Mouse (Mus musculus): ENCODE results near the gene Cfl2. TPM values are rescaled to one million over a fixed set of nuclear protein-coding genes. Genes with fewer than 3 reads are reported as not detected.

Cfl2 gene
- polyA plus RNA-seq, 1 experiment from 2014 or later = 196 TPM

- Histone ChIP-seq H3K36me3 (no peaks in the 10 kb centered on the region), H3K27me3 (ENCODE audit: low read depth, poor library complexity, severe bottlenecking) (no peaks in the 10 kb centered on the region), H3K4me3 (no peak overlapping the region), H3K4me1 (no peaks in the 10 kb centered on the region), H3K9me3 (replicated peaks) (no peaks in the 10 kb centered on the region), H3K27ac (replicated peaks) (no peak overlapping the region)
- 88% methylated on average over 4 of the region's 4 CpGs for WGBS
- DNase-seq (ENCODE audit: low spot score) = no peak
These were observed 39.7 kb downstream of the Cfl2 start for GRCm38 (mm10) chr12:54822836-54823426.

DNA sequence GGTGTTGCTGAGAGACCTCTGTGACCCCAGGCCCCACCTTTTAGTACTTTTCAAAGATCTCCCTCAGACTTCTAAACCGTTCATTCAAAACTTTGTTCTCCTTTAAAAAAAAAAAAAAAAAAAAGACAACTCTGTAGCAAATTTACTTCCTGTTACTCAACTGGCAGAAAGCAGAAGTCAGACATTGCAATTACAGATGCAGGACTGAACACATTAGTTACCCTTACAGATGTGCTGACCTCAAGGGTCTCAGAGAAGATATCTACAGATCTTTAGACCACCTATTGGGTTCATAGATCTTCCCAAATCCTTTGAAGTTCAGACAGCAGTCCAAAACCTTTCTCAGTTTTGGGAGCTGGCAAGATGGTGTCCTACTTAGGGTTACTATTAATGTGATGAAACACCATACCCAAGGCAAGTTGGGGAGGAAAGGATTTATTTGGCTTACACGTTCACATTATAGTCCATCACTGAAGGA, 42.0 kb downstream of the Cfl2 start:
- WGBS = 50% methylated on average over 2 of the region's 2 CpGs
- Histone ChIP-seq H3K4me1 (no peaks in the 10 kb centered on the region), H3K27ac (replicated peaks) (no peak overlapping the region), H3K9me3 (replicated peaks) (no peaks in the 10 kb centered on the region), H3K4me3 (no peak overlapping the region), H3K27me3 (ENCODE audit: low read depth, poor library complexity, severe bottlenecking) (no peaks in the 10 kb centered on the region), H3K36me3 (no peaks in the 10 kb centered on the region)
- DNase-seq (ENCODE audit: low spot score) = no peak

DNA sequence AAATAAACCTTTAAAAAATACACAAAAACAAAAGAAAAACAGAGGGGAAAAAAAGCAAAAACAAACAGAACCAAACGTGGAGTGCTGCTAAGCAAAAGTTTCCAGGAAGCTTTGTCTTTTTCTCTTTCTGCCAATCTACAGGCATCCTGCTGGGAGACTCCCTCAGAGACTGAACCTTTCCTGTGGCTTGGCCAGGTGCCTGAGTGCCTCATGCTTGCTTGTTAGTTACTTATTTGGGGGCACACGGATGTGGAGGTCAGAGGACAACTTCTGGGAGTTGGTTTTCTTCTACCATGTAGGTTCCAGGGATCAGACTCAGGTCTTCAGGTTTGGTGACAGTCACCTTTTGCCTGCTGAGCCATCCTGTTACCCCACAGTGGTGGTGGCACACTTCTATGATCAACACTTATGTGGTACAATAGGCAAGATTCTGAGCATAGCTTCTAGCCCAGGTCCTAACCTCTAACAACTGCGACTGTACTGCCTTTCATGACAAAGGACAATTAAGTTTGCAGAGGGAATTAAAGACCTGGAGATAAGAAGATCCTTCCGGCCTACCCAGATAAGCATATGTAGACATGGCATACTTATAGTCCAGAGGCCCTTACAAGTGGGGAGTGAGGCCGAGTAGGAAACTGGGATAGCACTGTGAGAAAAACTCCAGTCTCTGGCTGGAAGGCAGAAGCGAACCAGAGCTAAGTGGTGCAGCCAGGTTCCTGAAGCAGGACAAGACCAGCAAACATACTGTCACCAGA, 43.3 kb downstream of the Cfl2 start:
- no peaks in the 10 kb centered on the region for H3K9me3 ChIP-seq (replicated peaks)
- no peak for DNase-seq (ENCODE audit: low spot score)
- 69% methylated on average over 6 of the region's 6 CpGs for WGBS

DNA sequence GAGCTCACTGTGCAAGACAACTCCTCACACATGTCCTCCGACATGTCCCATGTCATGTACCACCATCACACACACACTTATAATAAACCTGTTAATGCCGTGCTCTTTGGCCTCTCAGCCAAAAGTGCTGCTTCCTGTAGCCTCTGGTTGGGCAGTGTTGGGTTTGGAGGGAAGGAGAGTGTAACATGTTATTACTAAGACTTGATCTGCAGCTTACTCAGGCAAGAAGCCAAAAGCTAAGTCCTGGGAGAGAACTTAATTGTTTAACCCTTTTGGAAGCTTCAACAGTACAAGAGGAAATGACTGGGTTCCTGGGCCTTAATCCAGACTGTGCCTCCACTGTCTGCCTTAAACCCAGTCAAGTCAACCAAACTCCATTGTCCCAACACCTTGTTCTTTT, 52.5 kb downstream of the Cfl2 start:
- DNase-seq (ENCODE audit: low spot score) = no peak
- H3K27me3 ChIP-seq (ENCODE audit: low read depth, poor library complexity, severe bottlenecking) = no peaks in the 10 kb centered on the region
- 0 out of 2 replicates have a peak, but pooled peaks cover 4% of the 10 kb centered on the region for H3K4me1 ChIP-seq
- WGBS = 92% methylated on average over 2 of the region's 2 CpGs
- H3K27ac ChIP-seq (replicated peaks) = no peak overlapping the region
- H3K9me3 ChIP-seq (replicated peaks) = no peaks in the 10 kb centered on the region
- H3K36me3 ChIP-seq = no peaks in the 10 kb centered on the region
- no peak overlapping the region for H3K4me3 ChIP-seq

More for the DNA sequence above, 43.3 kb downstream of the Cfl2 start:
- no peaks in the 10 kb centered on the region for H3K4me1 ChIP-seq
- no peaks in the 10 kb centered on the region for H3K27me3 ChIP-seq (ENCODE audit: low read depth, poor library complexity, severe bottlenecking)
- no peaks in the 10 kb centered on the region for H3K36me3 ChIP-seq
- H3K4me3 ChIP-seq = no peak overlapping the region
- no peak overlapping the region for H3K27ac ChIP-seq (replicated peaks)

Other genes with a start within 250 kb of the Cfl2 start
- 175 and 179 TPM in 2 replicates for gene Sptssa, start 206.3 kb downstream of the Cfl2 start, polyA plus RNA-seq (2016; fragmentation: Nextera tagmentation; extraction: Ambion mirVana)
- gene Eapp, start 167.0 kb downstream of the Cfl2 start, polyA plus RNA-seq (2016; fragmentation: Nextera tagmentation; extraction: Ambion mirVana) = 71.0 and 73.0 TPM in 2 replicates
- gene Snx6, start 67.2 kb downstream of the Cfl2 start, polyA plus RNA-seq (2016; fragmentation: Nextera tagmentation; extraction: Ambion mirVana) = 196 and 202 TPM in 2 replicates
- gene Gm20403, start 123.7 kb upstream of the Cfl2 start, polyA plus RNA-seq (2016; fragmentation: Nextera tagmentation; extraction: Ambion mirVana) = not detected in 2 replicates
- 30.9 and 34.8 TPM in 2 replicates for gene Baz1a, start 151.5 kb upstream of the Cfl2 start, polyA plus RNA-seq (2016; fragmentation: Nextera tagmentation; extraction: Ambion mirVana)
- gene 2700097O09Rik, start 217.2 kb upstream of the Cfl2 start, polyA plus RNA-seq (2016; fragmentation: Nextera tagmentation; extraction: Ambion mirVana) = 43.9 and 47.0 TPM in 2 replicates
- gene Srp54a, start 217.4 kb upstream of the Cfl2 start, polyA plus RNA-seq (2016; fragmentation: Nextera tagmentation; extraction: Ambion mirVana) = 141 and 156 TPM in 2 replicates